Mouse (Mus musculus) mouse trophoblast stem cell (cell line): Measurements from ENCODE around the gene Col15a1.

ENCODE experiments used
- in situ Hi-C, 2 experiments: fragments of 300-500 bp; cut with MseI, MboI; formaldehyde crosslinking; loops; 2 replicates in 1 of 2; 3 replicates in 1 of 2; pipeline ENCODE4 v1.15.1; 2025

Gene Col15a1

GRCm38 (mm10) chr4:47230498-47230897, 22.5 kb downstream of the Col15a1 start:
- in situ Hi-C loops = no loop called here

- in situ Hi-C loops = no loop called here
Measured at GRCm38 (mm10) chr4:47231322-47231721, 23.4 kb downstream of the Col15a1 start.

GRCm38 (mm10) chr4:47233192-47233835, 25.4 kb downstream of the Col15a1 start:
- in situ Hi-C loops = no loop called here

- in situ Hi-C loops = no loop called here
Measured at GRCm38 (mm10) chr4:47234667-47235267, 26.8 kb downstream of the Col15a1 start.

- in situ Hi-C loops = no loop called here
Measured at GRCm38 (mm10) chr4:47235312-47235711, 27.4 kb downstream of the Col15a1 start.

GRCm38 (mm10) chr4:47236104-47236503, 28.1 kb downstream of the Col15a1 start:
- in situ Hi-C loops = no loop called here

GRCm38 (mm10) chr4:47237220-47237619, 29.3 kb downstream of the Col15a1 start:
- in situ Hi-C loops = no loop called here

- in situ Hi-C loops = no loop called here
Measured at GRCm38 (mm10) chr4:47239114-47239513, 31.2 kb downstream of the Col15a1 start.

- in situ Hi-C loops = no loop called here
Measured at GRCm38 (mm10) chr4:47240901-47241300, 32.9 kb downstream of the Col15a1 start.

GRCm38 (mm10) chr4:47242127-47242526, 34.2 kb downstream of the Col15a1 start:
- in situ Hi-C loops = no loop called here

GRCm38 (mm10) chr4:47244651-47245050, 36.7 kb downstream of the Col15a1 start:
- in situ Hi-C loops = no loop called here

GRCm38 (mm10) chr4:47245621-47246020, 37.7 kb downstream of the Col15a1 start:
- in situ Hi-C loops = no loop called here

GRCm38 (mm10) chr4:47246811-47247210, 38.9 kb downstream of the Col15a1 start:
- in situ Hi-C loops = no loop called here

- in situ Hi-C loops = no loop called here
Measured at GRCm38 (mm10) chr4:47247574-47247973, 39.6 kb downstream of the Col15a1 start.

GRCm38 (mm10) chr4:47249193-47249592, 41.2 kb downstream of the Col15a1 start:
- in situ Hi-C loops = no loop called here

- in situ Hi-C loops = loop anchor here (5.0 kb wide), 1 partner anchor 96 kb away; no protein-coding TSS in a partner anchor
Measured at GRCm38 (mm10) chr4:47251069-47251468, 43.1 kb downstream of the Col15a1 start.

GRCm38 (mm10) chr4:47251693-47252435, 43.9 kb downstream of the Col15a1 start:
- in situ Hi-C loops = loop anchor here (5.0 kb wide), 1 partner anchor 95 kb away; no protein-coding TSS in a partner anchor

GRCm38 (mm10) chr4:47252627-47253026, 44.7 kb downstream of the Col15a1 start:
- in situ Hi-C loops = loop anchor here (5.0 kb wide), 1 partner anchor 95 kb away; no protein-coding TSS in a partner anchor

GRCm38 (mm10) chr4:47255641-47256040, 47.7 kb downstream of the Col15a1 start:
- in situ Hi-C loops = no loop called here

GRCm38 (mm10) chr4:47258201-47258600, 50.2 kb downstream of the Col15a1 start:
- in situ Hi-C loops = no loop called here

- in situ Hi-C loops = no loop called here
Measured at GRCm38 (mm10) chr4:47261049-47261448, 53.1 kb downstream of the Col15a1 start.

- in situ Hi-C loops = no loop called here
Measured at GRCm38 (mm10) chr4:47261919-47262318, 54.0 kb downstream of the Col15a1 start.

- in situ Hi-C loops = no loop called here
Measured at GRCm38 (mm10) chr4:47265555-47265954, 57.6 kb downstream of the Col15a1 start.
